Mouse (Mus musculus): Measurements from ENCODE around the gene Clec5a. TPM values are rescaled to one million over a fixed set of nuclear protein-coding genes. Genes with fewer than 3 reads are reported as not detected.

Clec5a gene
- polyA plus RNA-seq, 1 experiment from 2014 or later: 0.65 TPM

GRCm38 (mm10) chr6:40594804-40595550, 9.4 kb upstream of the Clec5a start:
- WGBS: 86% methylated on average over 3 of the region's 3 CpGs
- H3K9me3 ChIP-seq (ENCODE audit: control insufficient read depth, low read length): no peaks in the 10 kb centered on the region
- H3K36me3 ChIP-seq (ENCODE audit: control insufficient read depth, insufficient read depth): no peaks in the 10 kb centered on the region
- H3K9ac ChIP-seq (replicated peaks; ENCODE audit: low read depth, low read length): no peak overlapping the region
- no peak overlapping the region for H3K4me2 ChIP-seq (ENCODE audit: low read length)
- H3K4me3 ChIP-seq (replicated peaks; ENCODE audit: low read length): no peak overlapping the region
- no peak for ATAC-seq
- H3K27me3 ChIP-seq (replicated peaks; ENCODE audit: control insufficient read depth, insufficient read depth, low read length): no peaks in the 10 kb centered on the region
- H3K4me1 ChIP-seq (replicated peaks; ENCODE audit: control insufficient read depth, insufficient read depth, low read length): no peaks in the 10 kb centered on the region
- no peak overlapping the region for H3K27ac ChIP-seq (ENCODE audit: low read length)

- Histone ChIP-seq H3K4me3 (replicated peaks; ENCODE audit: low read length) (no peak overlapping the region), H3K4me1 (replicated peaks; ENCODE audit: control insufficient read depth, insufficient read depth, low read length) (no peaks in the 10 kb centered on the region), H3K36me3 (ENCODE audit: control insufficient read depth, insufficient read depth) (no peaks in the 10 kb centered on the region), H3K27me3 (replicated peaks; ENCODE audit: control insufficient read depth, insufficient read depth, low read length) (no peaks in the 10 kb centered on the region), H3K4me2 (ENCODE audit: low read length) (no peak overlapping the region), H3K9me3 (ENCODE audit: control insufficient read depth, low read length) (no peaks in the 10 kb centered on the region), H3K27ac (ENCODE audit: low read length) (no peak overlapping the region), H3K9ac (replicated peaks; ENCODE audit: low read depth, low read length) (no peak overlapping the region)
- WGBS: 94% methylated on average over 2 of the region's 2 CpGs
- no peak for ATAC-seq
These were observed 2.7 kb upstream of the Clec5a start for GRCm38 (mm10) chr6:40588346-40588745.

- Histone ChIP-seq H3K27me3 (replicated peaks; ENCODE audit: control insufficient read depth, insufficient read depth, low read length) (no peaks in the 10 kb centered on the region), H3K4me2 (ENCODE audit: low read length) (no peak overlapping the region), H3K4me1 (replicated peaks; ENCODE audit: control insufficient read depth, insufficient read depth, low read length) (no peaks in the 10 kb centered on the region), H3K27ac (ENCODE audit: low read length) (no peak overlapping the region), H3K4me3 (replicated peaks; ENCODE audit: low read length) (no peak overlapping the region), H3K36me3 (ENCODE audit: control insufficient read depth, insufficient read depth) (no peaks in the 10 kb centered on the region), H3K9ac (replicated peaks; ENCODE audit: low read depth, low read length) (no peak overlapping the region), H3K9me3 (ENCODE audit: control insufficient read depth, low read length) (no peaks in the 10 kb centered on the region)
- 71% methylated on average over 6 of the region's 6 CpGs for WGBS
- ATAC-seq: no peak
These were observed 1.3 kb downstream of the Clec5a start for GRCm38 (mm10) chr6:40584336-40584735.

- no peak for ATAC-seq
These were observed 9.3 kb downstream of the Clec5a start for GRCm38 (mm10) chr6:40576305-40576704.

GRCm38 (mm10) chr6:40573618-40574017, 12.0 kb downstream of the Clec5a start:
- no peak for ATAC-seq
- 82% methylated on average over 3 of the region's 3 CpGs for WGBS
- H3K4me3 ChIP-seq (replicated peaks; ENCODE audit: low read length): no peak overlapping the region

More at GRCm38 (mm10) chr6:40576305-40576704, 9.3 kb downstream of the Clec5a start:
- Histone ChIP-seq H3K27ac (ENCODE audit: low read length) (no peak overlapping the region), H3K4me1 (replicated peaks; ENCODE audit: control insufficient read depth, insufficient read depth, low read length) (no peaks in the 10 kb centered on the region), H3K27me3 (replicated peaks; ENCODE audit: control insufficient read depth, insufficient read depth, low read length) (no peaks in the 10 kb centered on the region), H3K9ac (replicated peaks; ENCODE audit: low read depth, low read length) (no peak overlapping the region), H3K9me3 (ENCODE audit: control insufficient read depth, low read length) (no peaks in the 10 kb centered on the region), H3K4me3 (replicated peaks; ENCODE audit: low read length) (no peak overlapping the region), H3K36me3 (ENCODE audit: control insufficient read depth, insufficient read depth) (no peaks in the 10 kb centered on the region), H3K4me2 (ENCODE audit: low read length) (no peak overlapping the region)
- 82% methylated on average over 1 of the region's 1 CpGs for WGBS

GRCm38 (mm10) chr6:40569187-40569586, 16.4 kb downstream of the Clec5a start, which contains the start of gene Olfr460:
Gene Olfr460, plus strand, starts transcription at chr6:40569487.
- Histone ChIP-seq H3K9me3 (ENCODE audit: control insufficient read depth, low read length) (no peaks in the 10 kb centered on the region), H3K9ac (replicated peaks; ENCODE audit: low read depth, low read length) (no peak within 1 kb of the TSS), H3K4me1 (replicated peaks; ENCODE audit: control insufficient read depth, insufficient read depth, low read length) (no peaks in the 10 kb centered on the region), H3K27ac (ENCODE audit: low read length) (no peak within 1 kb of the TSS), H3K4me3 (replicated peaks; ENCODE audit: low read length) (no peak within 1 kb of the TSS), H3K36me3 (ENCODE audit: control insufficient read depth, insufficient read depth) (no peaks in the 10 kb centered on the region), H3K27me3 (replicated peaks; ENCODE audit: control insufficient read depth, insufficient read depth, low read length) (no peaks in the 10 kb centered on the region), H3K4me2 (ENCODE audit: low read length) (no peak within 1 kb of the TSS)
- no peak for ATAC-seq
- WGBS: 91% methylated on average over 3 of the region's 3 CpGs

More at GRCm38 (mm10) chr6:40573618-40574017, 12.0 kb downstream of the Clec5a start:
- Histone ChIP-seq H3K27ac (ENCODE audit: low read length) (no peak overlapping the region), H3K9ac (replicated peaks; ENCODE audit: low read depth, low read length) (no peak overlapping the region), H3K27me3 (replicated peaks; ENCODE audit: control insufficient read depth, insufficient read depth, low read length) (no peaks in the 10 kb centered on the region), H3K4me2 (ENCODE audit: low read length) (no peak overlapping the region), H3K4me1 (replicated peaks; ENCODE audit: control insufficient read depth, insufficient read depth, low read length) (no peaks in the 10 kb centered on the region), H3K9me3 (ENCODE audit: control insufficient read depth, low read length) (no peaks in the 10 kb centered on the region), H3K36me3 (ENCODE audit: control insufficient read depth, insufficient read depth) (no peaks in the 10 kb centered on the region)

- H3K9ac ChIP-seq (replicated peaks; ENCODE audit: low read depth, low read length): no peak within 1 kb of the TSS
- no peaks in the 10 kb centered on the region for H3K27me3 ChIP-seq (replicated peaks; ENCODE audit: control insufficient read depth, insufficient read depth, low read length)
- no peaks in the 10 kb centered on the region for H3K4me1 ChIP-seq (replicated peaks; ENCODE audit: control insufficient read depth, insufficient read depth, low read length)
- WGBS: 93% methylated on average over 2 of the region's 2 CpGs
- no peaks in the 10 kb centered on the region for H3K9me3 ChIP-seq (ENCODE audit: control insufficient read depth, low read length)
- no peak for ATAC-seq
- H3K27ac ChIP-seq (ENCODE audit: low read length): no peak within 1 kb of the TSS
- H3K36me3 ChIP-seq (ENCODE audit: control insufficient read depth, insufficient read depth): no peaks in the 10 kb centered on the region
- H3K4me3 ChIP-seq (replicated peaks; ENCODE audit: low read length): no peak within 1 kb of the TSS
- H3K4me2 ChIP-seq (ENCODE audit: low read length): no peak within 1 kb of the TSS
These were observed 30.7 kb downstream of the Clec5a start, which contains the start of gene Olfr461 for GRCm38 (mm10) chr6:40554950-40555349. Gene Olfr461, minus strand, starts transcription at chr6:40555050.

GRCm38 (mm10) chr6:40544690-40545089, 40.9 kb downstream of the Clec5a start:
- Histone ChIP-seq H3K4me3 (replicated peaks; ENCODE audit: low read length) (no peak overlapping the region), H3K4me2 (ENCODE audit: low read length) (no peak overlapping the region), H3K9ac (replicated peaks; ENCODE audit: low read depth, low read length) (no peak overlapping the region), H3K27ac (ENCODE audit: low read length) (no peak overlapping the region), H3K9me3 (ENCODE audit: control insufficient read depth, low read length) (no peaks in the 10 kb centered on the region), H3K27me3 (replicated peaks; ENCODE audit: control insufficient read depth, insufficient read depth, low read length) (no peaks in the 10 kb centered on the region), H3K4me1 (replicated peaks; ENCODE audit: control insufficient read depth, insufficient read depth, low read length) (no peaks in the 10 kb centered on the region), H3K36me3 (ENCODE audit: control insufficient read depth, insufficient read depth) (no peaks in the 10 kb centered on the region)
- WGBS: 80% methylated on average over 10 of the region's 10 CpGs
- ATAC-seq: no peak
